Mouse (Mus musculus): ENCODE results near the gene Vav1.
A peak's percentile ranks its signal among the peaks of the same experiment; 100 is the strongest.

The Vav1 gene

DNA sequence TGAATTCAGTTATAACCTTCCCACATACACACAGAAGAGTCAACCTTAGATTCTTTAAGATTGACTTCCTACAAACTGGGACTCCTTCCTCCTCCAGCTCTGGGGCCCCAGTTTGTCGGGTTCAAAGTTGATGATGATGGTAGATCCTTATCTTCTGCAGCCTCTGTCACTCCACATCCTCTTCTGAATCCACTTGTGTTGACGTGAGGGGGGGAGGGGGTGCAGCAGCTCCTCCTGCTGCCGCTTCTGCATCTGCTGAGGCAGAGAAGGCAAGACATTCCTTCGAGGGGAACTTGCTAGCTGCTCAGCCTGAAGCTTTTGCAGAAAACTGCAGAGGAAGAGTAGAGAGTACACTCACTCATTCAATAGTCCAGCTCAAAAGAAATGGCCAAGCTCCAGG lies 62.7 kb downstream of the Vav1 start:
- peak; percentile 43 for DNase-seq

DNA sequence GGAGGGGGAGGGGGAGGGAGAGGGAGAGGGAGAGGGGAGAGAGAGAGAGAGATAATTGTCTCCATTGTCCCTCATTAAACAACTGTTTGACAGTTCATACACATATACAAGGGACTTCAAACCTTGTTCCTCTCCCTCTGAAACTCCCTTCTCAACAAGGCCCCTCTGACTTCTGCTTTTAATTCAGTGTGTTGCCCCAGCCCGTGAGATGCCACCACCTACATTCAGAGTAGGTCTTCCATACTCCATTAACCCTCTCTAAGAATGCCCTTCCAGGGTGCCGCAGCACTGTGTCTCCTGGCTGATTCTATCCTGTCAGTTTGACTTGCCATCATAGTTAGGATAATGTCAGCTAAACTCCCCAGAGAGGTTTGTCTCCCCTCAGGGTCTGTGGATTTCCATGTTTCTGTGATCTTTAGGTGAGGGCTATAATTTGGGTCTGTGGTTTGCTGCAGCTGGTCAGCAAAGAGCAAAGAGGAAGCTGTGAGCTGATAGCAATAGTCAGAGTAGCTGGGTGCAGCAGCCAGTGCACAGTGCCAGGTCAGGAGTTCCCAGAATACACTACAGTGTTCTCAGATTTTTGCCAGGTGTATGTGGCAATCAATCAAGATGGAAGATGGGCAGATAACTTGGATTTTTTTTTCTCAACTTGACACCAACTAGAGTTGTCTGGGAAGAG lies 65.3 kb downstream of the Vav1 start:
- no peak for DNase-seq

DNA sequence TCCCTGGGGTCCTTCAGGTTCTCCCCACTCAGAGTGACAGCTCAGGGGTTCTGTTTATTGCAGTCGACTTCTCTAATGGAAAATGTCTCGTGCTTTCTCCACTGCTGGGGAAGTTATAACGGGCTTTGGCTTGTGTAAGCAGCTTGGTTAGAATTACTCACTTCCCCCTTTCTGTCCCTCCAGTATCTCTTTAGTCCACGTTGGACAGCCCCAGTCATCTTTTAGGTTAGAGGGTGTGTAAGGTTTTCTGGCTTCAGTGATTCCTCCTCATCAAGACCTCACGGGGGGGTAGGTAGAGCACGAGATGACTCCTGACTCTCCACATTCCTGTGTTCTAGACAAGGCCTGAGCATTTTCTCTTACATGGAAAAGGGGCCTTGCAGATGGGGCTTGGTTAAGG lies 68.1 kb downstream of the Vav1 start:
- no peak for DNase-seq

DNA sequence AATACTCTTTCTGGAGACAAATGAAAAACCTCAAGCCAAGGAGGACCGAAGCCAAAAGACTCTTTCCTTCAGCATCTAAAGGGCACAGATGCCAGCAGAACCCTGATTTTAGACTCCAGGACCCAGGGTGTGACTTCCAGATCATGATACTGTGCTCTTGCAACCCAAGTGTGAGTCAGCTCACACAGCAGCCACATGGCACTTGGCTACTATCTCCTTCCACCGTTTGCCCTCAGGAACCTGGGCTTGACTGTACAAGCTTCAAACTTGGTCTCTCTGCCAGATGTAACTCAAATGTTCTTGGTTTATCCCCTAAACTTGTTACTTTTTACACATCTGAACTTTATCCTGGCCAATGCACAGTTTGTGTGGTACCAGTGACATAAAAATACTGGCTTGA lies 68.9 kb downstream of the Vav1 start:
- DNase-seq, result no peak

DNA sequence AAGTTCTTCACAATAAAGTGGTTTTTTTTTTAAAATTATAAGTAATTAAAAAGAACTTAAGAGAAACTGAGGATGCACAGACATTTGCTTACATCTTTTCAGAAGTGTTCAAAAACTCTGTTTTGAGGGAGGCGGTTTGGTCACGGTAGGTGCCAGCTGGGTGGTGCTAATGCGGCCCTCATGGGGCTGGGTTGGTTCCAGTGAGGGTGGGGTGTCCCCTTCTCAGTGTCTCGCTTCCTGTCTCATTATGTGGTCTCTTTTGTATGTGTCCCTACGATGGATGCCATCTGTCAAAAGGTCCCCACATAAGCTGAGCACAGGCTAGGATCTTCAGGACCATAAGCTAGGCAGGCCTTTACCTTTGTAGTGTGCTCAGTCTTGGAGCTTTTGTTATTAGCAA lies 70.2 kb downstream of the Vav1 start:
- no peak for DNase-seq

DNA sequence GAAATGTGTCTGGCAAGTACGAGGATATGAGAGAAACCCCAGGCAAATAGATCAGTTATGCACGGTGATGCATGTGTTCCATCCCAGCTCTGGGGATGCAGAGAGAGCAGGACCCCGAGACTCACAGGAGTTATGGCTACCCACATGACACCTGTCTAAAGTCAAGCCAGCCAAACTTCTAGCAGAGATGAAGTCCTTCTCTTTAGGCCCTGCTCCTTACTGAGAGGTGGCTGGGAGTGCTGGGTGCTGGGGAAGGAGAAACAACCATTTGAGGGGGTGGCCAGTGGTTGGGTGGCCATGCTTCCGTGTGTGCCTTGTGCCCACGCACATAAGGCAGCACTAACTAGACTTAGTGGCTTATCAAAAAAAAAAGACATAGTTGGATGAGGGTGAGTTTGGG lies 71.3 kb downstream of the Vav1 start:
- DNase-seq, result no peak

DNA sequence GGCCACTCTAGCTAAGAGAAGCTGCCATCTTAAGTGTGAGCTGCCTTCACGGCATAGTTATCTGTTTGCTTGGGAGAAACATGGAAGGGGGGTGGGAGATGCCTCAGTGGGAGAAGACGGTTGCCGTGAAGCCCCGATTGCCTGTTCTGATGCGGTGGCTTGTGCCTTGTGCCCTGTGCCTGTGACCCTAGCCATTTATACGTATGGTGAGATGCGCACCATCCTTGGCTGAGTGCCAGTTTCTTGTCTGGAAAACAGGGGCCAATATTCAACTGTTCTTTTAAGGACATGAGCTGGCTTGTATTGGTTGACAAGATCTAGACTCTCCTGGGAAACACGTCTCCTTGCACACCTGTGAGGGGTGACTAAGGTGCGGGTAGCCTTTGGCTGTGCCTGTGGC lies 72.2 kb downstream of the Vav1 start:
- no peak for DNase-seq

DNA sequence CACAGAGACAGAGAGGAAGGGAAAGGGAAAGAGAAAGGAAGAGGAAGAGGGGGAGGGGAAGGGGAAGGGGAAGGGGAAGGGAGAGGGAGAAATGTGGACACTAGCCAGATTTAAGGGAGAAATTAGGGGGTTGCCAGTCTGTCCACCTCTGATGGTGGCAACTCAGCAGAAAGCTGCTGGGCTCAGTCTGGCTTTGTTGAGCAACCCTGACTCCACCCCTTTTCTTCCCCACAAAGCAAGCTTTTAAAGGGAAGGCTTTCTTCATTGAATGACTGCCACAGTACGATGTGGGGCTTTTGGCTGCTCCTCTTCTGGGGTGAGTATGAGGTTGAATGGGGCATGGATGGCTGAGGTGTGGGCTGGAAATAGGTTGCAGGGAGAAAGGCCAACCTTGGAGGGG lies 79.5 kb downstream of the Vav1 start, which contains the start of gene Adgre1:
Adgre1 (plus strand) TSS at position 251 of the 400 bp plus-strand sequence.
- no peak for DNase-seq

DNA sequence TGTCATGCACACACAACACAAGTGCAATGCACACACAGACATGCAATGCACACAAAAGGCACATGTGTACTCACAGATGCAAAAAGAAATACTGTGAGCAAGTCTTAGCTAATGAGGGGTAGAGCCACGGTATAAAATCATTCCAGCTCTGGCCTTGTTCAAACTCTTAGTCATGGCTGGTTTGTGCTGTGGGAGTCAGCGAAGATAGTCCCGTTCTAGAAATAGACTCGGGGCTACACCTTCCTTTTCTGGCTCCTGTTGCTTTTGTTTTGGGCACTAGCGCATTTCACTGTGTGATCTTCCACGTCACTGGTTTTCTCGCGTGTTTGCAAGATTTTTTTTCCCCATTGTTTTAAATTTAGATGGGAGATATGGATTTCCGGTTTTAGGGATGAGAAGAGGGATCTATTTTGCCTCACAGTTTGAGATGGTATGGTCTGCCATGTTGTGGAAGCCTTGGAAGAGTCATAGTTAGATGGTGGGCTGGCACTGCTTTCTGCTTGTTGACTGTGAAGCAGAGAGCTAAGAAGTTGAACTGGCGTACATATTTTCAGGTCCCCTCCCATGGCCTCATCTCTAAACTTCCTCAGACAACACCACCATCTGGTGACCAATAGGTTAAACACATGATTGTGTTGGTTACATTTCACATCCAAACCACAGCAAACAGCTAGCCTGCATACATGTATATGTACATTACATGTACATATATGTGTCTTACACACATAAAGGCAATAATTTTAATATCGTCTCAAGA lies 80.8 kb downstream of the Vav1 start:
- no peak for DNase-seq
